ENCODE assay signal across 13 mouse cellular contexts in genomic region chr4:126810566-126810965, GRCm38 (mm10).
"Had no signal": no experiment of that assay in that cellular context is flagged by ENCODE, and none has a peak within 500 bp of the region (broad histone marks: within the 10 kb centered on the region; RNA-seq: fewer than 3 reads in every experiment).

No protein-coding gene starts in this region.

- DNase-seq: gastrocnemius, adult 2 months; gastrocnemius, postnatal 10 days; gastrocnemius, postnatal 25 days; heart, adult 2 months; heart, postnatal 14 days; heart, postnatal 4 days; kidney, adult 11 months; kidney, adult 2 months; kidney, adult 9 months; kidney, postnatal 14 days; kidney, postnatal 36 days; liver; liver, embryonic 13.5 days had no signal
